Mouse (Mus musculus) forebrain, embryonic 13.5 days (tissue): Measurements from ENCODE around the gene Il24. TPM values are rescaled to one million over a fixed set of nuclear protein-coding genes. Genes with fewer than 3 reads are reported as not detected.

Experiments
- ATAC-seq: fragments of 200-750 bp; cut with Nextera tagmentation; 2 replicates; pipeline ENCODE4 v1.8.0; 2017
- H3K27ac ChIP-seq: fragments of 300-500 bp; sonication (generic); 2 replicates; pipeline ENCODE4 v1.5.1; 2015; ENCODE audit warnings: inconsistent platforms, mild to moderate bottlenecking, moderate library complexity
- H3K27me3 ChIP-seq: fragments of 300-500 bp; sonication (generic); 2 replicates; pipeline ENCODE4 v1.6.1; 2015; ENCODE audit warnings: mild to moderate bottlenecking, inconsistent platforms
- H3K36me3 ChIP-seq: fragments of 300-500 bp; sonication (generic); 2 replicates; pipeline ENCODE4 v1.6.1; 2015; ENCODE audit warnings: mild to moderate bottlenecking, inconsistent platforms; ENCODE audit not compliant: poor library complexity, severe bottlenecking
- H3K4me1 ChIP-seq: fragments of 300-500 bp; sonication (generic); 2 replicates; pipeline ENCODE4 v1.6.1; 2015; ENCODE audit warnings: inconsistent platforms
- H3K4me2 ChIP-seq: fragments of 300-500 bp; sonication (generic); 2 replicates; pipeline ENCODE4 v1.6.1; 2015; ENCODE audit warnings: inconsistent platforms, mild to moderate bottlenecking, moderate library complexity
- H3K4me3 ChIP-seq: fragments of 300-500 bp; sonication (generic); 2 replicates; pipeline ENCODE4 v1.5.1; 2015; ENCODE audit warnings: mild to moderate bottlenecking, inconsistent platforms
- H3K9ac ChIP-seq: fragments of 300-500 bp; sonication (generic); 2 replicates; pipeline ENCODE4 v1.6.1; 2015; ENCODE audit warnings: mild to moderate bottlenecking, inconsistent platforms
- H3K9me3 ChIP-seq: fragments of 300-500 bp; sonication (generic); replicated peaks from 2 replicates; pipeline ENCODE4 v1.6.1; 2016; ENCODE audit warnings: inconsistent platforms
- WGBS: fragments of 180-500 bp; shearing (Covaris S2); methylation state at CpG from one replicate; pipeline ENCODE4 v1.1.7; 2015; 5-methylcytosine and 5-hydroxymethylcytosine counted together
- polyA plus RNA-seq: library from polyadenylated mRNA; unstranded; fragments of >200 nt; fragmentation: Nextera tagmentation; extraction: Ambion mirVana; gene quantifications from 2 replicates; pipeline ENCODE4 v1.2.1, GENCODE M21; 2015

Gene Il24
- polyA plus RNA-seq, 1 experiment from 2014 or later: not detected

GRCm38 (mm10) chr1:130844516-130844915 lies 42.7 kb downstream of the Il24 start:
- H3K9me3 ChIP-seq: no peaks in the 10 kb centered on the region
- no peak overlapping the region for H3K27ac ChIP-seq
- no peaks in the 10 kb centered on the region for H3K36me3 ChIP-seq
- H3K4me3 ChIP-seq: no peak overlapping the region
- no peaks in the 10 kb centered on the region for H3K4me1 ChIP-seq
- ATAC-seq: no peak
- no peak overlapping the region for H3K9ac ChIP-seq
- H3K4me2 ChIP-seq: no peak overlapping the region
- 93% methylated on average over 7 of the region's 7 CpGs for WGBS
- no peaks in the 10 kb centered on the region for H3K27me3 ChIP-seq

- no peaks in the 10 kb centered on the region for H3K27me3 ChIP-seq
- ATAC-seq: no peak
- 91% methylated on average over 7 of the region's 7 CpGs for WGBS
Measured at GRCm38 (mm10) chr1:130841621-130842020, 45.6 kb downstream of the Il24 start.

GRCm38 (mm10) chr1:130840599-130841379 lies 46.5 kb downstream of the Il24 start:
- no peak for ATAC-seq
- no peaks in the 10 kb centered on the region for H3K4me1 ChIP-seq
- no peak overlapping the region for H3K27ac ChIP-seq
- no peaks in the 10 kb centered on the region for H3K27me3 ChIP-seq
- no peak overlapping the region for H3K9ac ChIP-seq
- no peaks in the 10 kb centered on the region for H3K9me3 ChIP-seq
- H3K36me3 ChIP-seq: no peaks in the 10 kb centered on the region
- WGBS: 87% methylated on average over 8 of the region's 8 CpGs
- no peak overlapping the region for H3K4me3 ChIP-seq
- no peak overlapping the region for H3K4me2 ChIP-seq

More at GRCm38 (mm10) chr1:130841621-130842020, 45.6 kb downstream of the Il24 start:
- H3K9ac ChIP-seq: no peak overlapping the region
- H3K36me3 ChIP-seq: no peaks in the 10 kb centered on the region
- no peak overlapping the region for H3K4me3 ChIP-seq
- no peak overlapping the region for H3K27ac ChIP-seq
- H3K9me3 ChIP-seq: no peaks in the 10 kb centered on the region
- no peaks in the 10 kb centered on the region for H3K4me1 ChIP-seq
- H3K4me2 ChIP-seq: no peak overlapping the region

GRCm38 (mm10) chr1:130838288-130838687 lies 49.0 kb downstream of the Il24 start:
- no peaks in the 10 kb centered on the region for H3K9me3 ChIP-seq
- no peak overlapping the region for H3K4me3 ChIP-seq
- no peaks in the 10 kb centered on the region for H3K36me3 ChIP-seq
- H3K27me3 ChIP-seq: no peaks in the 10 kb centered on the region
- H3K4me1 ChIP-seq: no peaks in the 10 kb centered on the region
- no peak for ATAC-seq
- H3K27ac ChIP-seq: no peak overlapping the region
- H3K9ac ChIP-seq: no peak overlapping the region
- no peak overlapping the region for H3K4me2 ChIP-seq
- 55% methylated on average over 6 of the region's 6 CpGs for WGBS

GRCm38 (mm10) chr1:130835161-130835936 lies 51.9 kb downstream of the Il24 start:
- WGBS: 88% methylated on average over 6 of the region's 6 CpGs
- no peaks in the 10 kb centered on the region for H3K36me3 ChIP-seq
- no peaks in the 10 kb centered on the region for H3K27me3 ChIP-seq
- no peak overlapping the region for H3K27ac ChIP-seq
- no peak overlapping the region for H3K9ac ChIP-seq
- no peaks in the 10 kb centered on the region for H3K4me1 ChIP-seq
- H3K9me3 ChIP-seq: no peaks in the 10 kb centered on the region
- no peak overlapping the region for H3K4me3 ChIP-seq
- no peak overlapping the region for H3K4me2 ChIP-seq
- no peak for ATAC-seq

- H3K27me3 ChIP-seq: no peaks in the 10 kb centered on the region
- H3K4me3 ChIP-seq: no peak overlapping the region
- ATAC-seq: no peak
- H3K27ac ChIP-seq: no peak overlapping the region
- WGBS: 85% methylated on average over 5 of the region's 5 CpGs
- no peaks in the 10 kb centered on the region for H3K4me1 ChIP-seq
- H3K9ac ChIP-seq: no peak overlapping the region
- H3K36me3 ChIP-seq: no peaks in the 10 kb centered on the region
- H3K4me2 ChIP-seq: no peak overlapping the region
- no peaks in the 10 kb centered on the region for H3K9me3 ChIP-seq
Measured at GRCm38 (mm10) chr1:130832230-130833149, 54.8 kb downstream of the Il24 start.

Other genes with a start within 250 kb of the Il24 start
- not detected in 2 replicates for gene C4bp, start 225.8 kb downstream of the Il24 start, polyA plus RNA-seq
- gene Gm29427, start 171.7 kb downstream of the Il24 start, polyA plus RNA-seq: not detected in 2 replicates
- gene Yod1, start 170.1 kb downstream of the Il24 start, polyA plus RNA-seq: 21.4 and 21.6 TPM in 2 replicates
- 15.5 and 17.1 TPM in 2 replicates for gene Pfkfb2, start 158.2 kb downstream of the Il24 start, polyA plus RNA-seq
- gene AA986860, start 155.5 kb downstream of the Il24 start, polyA plus RNA-seq: 0.32 and 0.38 TPM in 2 replicates
- gene Fcamr, start 86.6 kb downstream of the Il24 start, polyA plus RNA-seq: not detected in 2 replicates
- not detected in 2 replicates for gene Pigr, start 60.8 kb downstream of the Il24 start, polyA plus RNA-seq
- not detected in 2 replicates for gene Fcmr, start 21.8 kb downstream of the Il24 start, polyA plus RNA-seq
- not detected in 2 replicates for gene Il20, start 24.0 kb upstream of the Il24 start, polyA plus RNA-seq
- gene Il19, start 52.7 kb upstream of the Il24 start, polyA plus RNA-seq: not detected in 2 replicates
- not detected in 2 replicates for gene Il10, start 132.4 kb upstream of the Il24 start, polyA plus RNA-seq
- 28.4 and 30.5 TPM in 2 replicates for gene Mapkapk2, start 210.4 kb upstream of the Il24 start, polyA plus RNA-seq